Mouse (Mus musculus): ENCODE measurements around the gene Nup133. TPM values are rescaled to one million over a fixed set of nuclear protein-coding genes. Genes with fewer than 3 reads are reported as not detected.

Gene Nup133
- total RNA-seq, 2 experiments from 2014 or later: 22.2 to 23.8 TPM

- DNase-seq (ENCODE audit: low spot score in 2 of 2): no peak
Measured at GRCm38 (mm10) chr8:123851590-123851989, 97.5 kb downstream of the Nup133 start.

- no peak for DNase-seq (ENCODE audit: low spot score in 2 of 2)
Measured at GRCm38 (mm10) chr8:123849352-123849751, 99.7 kb downstream of the Nup133 start.

GRCm38 (mm10) chr8:123847546-123847945, 101.5 kb downstream of the Nup133 start:
- no peak for DNase-seq (ENCODE audit: low spot score in 2 of 2)

Other genes starting within 250 kb of the Nup133 start
- 10 to 100 TPM; 45.5 to 46.8 TPM for gene Rab4a, start 143.3 kb downstream of the Nup133 start, total RNA-seq (2021)
- 10 to 100 TPM; 57.1 to 62.6 TPM for gene Ccsap, start 89.1 kb downstream of the Nup133 start, total RNA-seq (2021)
- 1 to 10 TPM; 6.5 to 7.1 TPM for gene Acta1, start 54.5 kb downstream of the Nup133 start, total RNA-seq (2021)
- gene Abcb10, start 33.9 kb upstream of the Nup133 start, total RNA-seq (2021): 10 to 100 TPM; 18.3 to 19.1 TPM
- gene Taf5l, start 72.1 kb upstream of the Nup133 start, total RNA-seq (2021): 10 to 100 TPM; 19.5 to 21.3 TPM
- 10 to 100 TPM; 11.4 to 13.3 TPM for gene Urb2, start 72.2 kb upstream of the Nup133 start, total RNA-seq (2021)

Measured in layer of hippocampus, postnatal 14 days (tissue).